ENCODE assay signal across 8 mouse cellular contexts in genomic region chr2:105523297-105523802, GRCm38 (mm10).
DNase-seq lines count a peak whose midpoint lies in the region; ATAC-seq and TF ChIP-seq lines count a peak whose summit lies in the region.

No protein-coding gene starts in this region.

- H3K4me1 ChIP-seq in liver, adult 2 months (ENCODE audit: control insufficient read depth, insufficient read depth, low read length) = no peaks in the 10 kb centered on the region
- H3K4me1 ChIP-seq in liver, embryonic 11.5 days (replicated peaks; ENCODE audit: control insufficient read depth, insufficient read depth, low read length) = no peaks in the 10 kb centered on the region
- H3K4me1 ChIP-seq in embryonic facial prominence, embryonic 10.5 days = peaks cover 17% of the 10 kb centered on the region; the same call in 1 of the 2 replicates
- peaks cover 5% of the 10 kb centered on the region for H3K4me1 ChIP-seq in hindbrain, embryonic 12.5 days
- H3K4me1 ChIP-seq in neural tube, embryonic 11.5 days (ENCODE audit: control insufficient read depth, insufficient read depth, low read length) = peaks cover 4% of the 10 kb centered on the region; the same call in 1 of the 2 replicates

- H3K4me2 ChIP-seq in liver, embryonic 11.5 days = no peak overlapping the region
- no peak overlapping the region for H3K4me2 ChIP-seq in hindbrain, embryonic 12.5 days (replicated peaks)
- H3K4me2 ChIP-seq in neural tube, embryonic 11.5 days (ENCODE audit: low read depth) = no peak overlapping the region

- peak; percentile 71 for TF ChIP-seq CTCF in liver, adult 2 months (IDR thresholded peaks at IDR 0.05; ENCODE audit: low read depth, low read length)

- intact Hi-C loops in left cerebral cortex, postnatal 25 days (cut with DNase I) = loop anchor here (1.0 to 5.0 kb wide), 2 partner anchors 559 to 669 kb away; no protein-coding TSS in a partner anchor

- 7% methylated on average over 5 of the region's 5 CpGs for WGBS in liver, adult 2 months
- WGBS in liver, embryonic 11.5 days = 7% methylated on average over 5 of the region's 5 CpGs
- WGBS in embryonic facial prominence, embryonic 10.5 days = 7% methylated on average over 5 of the region's 5 CpGs
- WGBS in hindbrain, embryonic 12.5 days = 5% methylated on average over 5 of the region's 5 CpGs
- WGBS in neural tube, embryonic 11.5 days = 9% methylated on average over 5 of the region's 5 CpGs

- peak; percentile 18 for DNase-seq in liver, adult 2 months (ENCODE audit: extremely low read depth, low read depth, low spot score)
- DNase-seq in liver, embryonic 11.5 days (ENCODE audit: low spot score) = no peak
- DNase-seq in adrenal gland, postnatal 25 days = peak; percentile 49
- DNase-seq in embryonic facial prominence, embryonic 10.5 days (ENCODE audit: low spot score) = peak; percentile 73
- DNase-seq in left cerebral cortex, postnatal 25 days (ENCODE audit: low spot score in 2 of 2) = peak; percentile 28
- DNase-seq in neural tube, embryonic 11.5 days (ENCODE audit: low spot score) = peak; percentile 79
- no peak for DNase-seq in spleen, adult 18-20 months

- TF ChIP-seq POLR2A in liver, adult 2 months (IDR thresholded peaks at IDR 0.05; ENCODE audit: extremely low read depth, insufficient read depth, low read length) = no peak

- H3K79me2 ChIP-seq in liver, adult 2 months (ENCODE audit: control insufficient read depth, insufficient read depth, low read length) = no peaks in the 10 kb centered on the region

- no peaks in the 10 kb centered on the region for H3K36me3 ChIP-seq in liver, adult 2 months (ENCODE audit: control insufficient read depth, insufficient read depth, low read length)
- no peaks in the 10 kb centered on the region for H3K36me3 ChIP-seq in liver, embryonic 11.5 days (ENCODE audit: control insufficient read depth, insufficient read depth, low read length)
- H3K36me3 ChIP-seq in embryonic facial prominence, embryonic 10.5 days (replicated peaks) = no peaks in the 10 kb centered on the region
- H3K36me3 ChIP-seq in hindbrain, embryonic 12.5 days = no peaks in the 10 kb centered on the region
- H3K36me3 ChIP-seq in neural tube, embryonic 11.5 days (ENCODE audit: control insufficient read depth, insufficient read depth, low read length) = no peaks in the 10 kb centered on the region

- no peak overlapping the region for H3K9ac ChIP-seq in liver, adult 2 months (ENCODE audit: low read depth, low read length)
- no peak overlapping the region for H3K9ac ChIP-seq in liver, embryonic 11.5 days (ENCODE audit: low read depth, low read length)
- no peak overlapping the region for H3K9ac ChIP-seq in hindbrain, embryonic 12.5 days
- no peak overlapping the region for H3K9ac ChIP-seq in neural tube, embryonic 11.5 days (ENCODE audit: low read length)

- H3K27me3 ChIP-seq in liver, adult 2 months (ENCODE audit: control insufficient read depth, insufficient read depth, low read length) = no peaks in the 10 kb centered on the region
- H3K27me3 ChIP-seq in liver, embryonic 11.5 days (replicated peaks; ENCODE audit: control insufficient read depth, insufficient read depth, low read length) = no peaks in the 10 kb centered on the region
- H3K27me3 ChIP-seq in embryonic facial prominence, embryonic 10.5 days (replicated peaks; ENCODE audit: low read depth, poor library complexity, severe bottlenecking) = peaks cover 25% of the 10 kb centered on the region; the same call in 1 of the 2 replicates
- peaks cover 58% of the 10 kb centered on the region for H3K27me3 ChIP-seq in hindbrain, embryonic 12.5 days
- no peaks in the 10 kb centered on the region for H3K27me3 ChIP-seq in neural tube, embryonic 11.5 days (ENCODE audit: control insufficient read depth, insufficient read depth, low read length)

- H3K9me3 ChIP-seq in liver, embryonic 11.5 days (ENCODE audit: control insufficient read depth, low read length) = no peaks in the 10 kb centered on the region
- no peaks in the 10 kb centered on the region for H3K9me3 ChIP-seq in embryonic facial prominence, embryonic 10.5 days
- no peaks in the 10 kb centered on the region for H3K9me3 ChIP-seq in hindbrain, embryonic 12.5 days (replicated peaks)
- no peaks in the 10 kb centered on the region for H3K9me3 ChIP-seq in neural tube, embryonic 11.5 days (ENCODE audit: control insufficient read depth, low read length)

- no peak for ATAC-seq in liver, embryonic 11.5 days (replicated peaks; ENCODE audit: low FRiP score)
- ATAC-seq in hindbrain, embryonic 12.5 days (ENCODE audit: low FRiP score) = peak; percentile 39; the same call in 1 of the 2 replicates
- peak; percentile 46 for ATAC-seq in neural tube, embryonic 11.5 days (ENCODE audit: insufficient read depth, low FRiP score, low TSS enrichment)

- H3K4me3 ChIP-seq in liver, adult 2 months (ENCODE audit: insufficient read depth, low read depth, low read length) = no peak overlapping the region
- no peak overlapping the region for H3K4me3 ChIP-seq in liver, embryonic 11.5 days (ENCODE audit: low read depth, low read length)
- no peak overlapping the region for H3K4me3 ChIP-seq in embryonic facial prominence, embryonic 10.5 days
- no peak overlapping the region for H3K4me3 ChIP-seq in hindbrain, embryonic 12.5 days
- H3K4me3 ChIP-seq in neural tube, embryonic 11.5 days (ENCODE audit: low read depth, low read length) = no peak overlapping the region

- no peak overlapping the region for H3K27ac ChIP-seq in liver, adult 2 months (replicated peaks; ENCODE audit: insufficient read depth, low read depth, low read length)
- no peak overlapping the region for H3K27ac ChIP-seq in liver, embryonic 11.5 days (ENCODE audit: low read depth, low read length)
- H3K27ac ChIP-seq in embryonic facial prominence, embryonic 10.5 days (replicated peaks) = no peak overlapping the region; the same call in 1 of the 2 replicates
- H3K27ac ChIP-seq in hindbrain, embryonic 12.5 days = no peak overlapping the region
- no peak overlapping the region for H3K27ac ChIP-seq in neural tube, embryonic 11.5 days (ENCODE audit: low read depth, low read length)

Comparison
In these comparisons a context has a peak if more than half of its experiments do, and no peak if none do; other contexts are left out.
1. DNase-seq: peak in liver, adult 2 months (single experiment), adrenal gland, postnatal 25 days (single experiment), embryonic facial prominence, embryonic 10.5 days (single experiment), left cerebral cortex, postnatal 25 days (2 of 2) and neural tube, embryonic 11.5 days (single experiment); none in liver, embryonic 11.5 days (single experiment) and spleen, adult 18-20 months (0 of 2).